Mouse (Mus musculus) limb, embryonic 14.5 days (tissue): Measurements from ENCODE around the gene Gm47429. TPM values are rescaled to one million over a fixed set of nuclear protein-coding genes. Genes with fewer than 3 reads are reported as not detected.
"Not testable (repeated sequence)": the region's sequence is repeated elsewhere in the genome, so short reads cannot be mapped to it uniquely, and the experiment has no call there.

Experiments used
- ATAC-seq: fragments of 200-750 bp; cut with Nextera tagmentation; 2 replicates; pipeline ENCODE4 v1.8.0; 2017; ENCODE audit warnings: low read depth, moderate number of reproducible peaks, moderate TSS enrichment; ENCODE audit not compliant: low FRiP score
- DNase-seq: peaks from one replicate; pipeline ENCODE4 v3.0.0-alpha.2; 2015; ENCODE audit warnings: low spot score
- H3K27ac ChIP-seq: fragments of 300-500 bp; sonication (generic); replicated peaks from 2 replicates; pipeline ENCODE4 v1.5.1; 2014; ENCODE audit warnings: low read depth, mild to moderate bottlenecking, low read length, moderate library complexity, mixed read lengths
- H3K27me3 ChIP-seq: fragments of 300-500 bp; sonication (generic); 2 replicates; pipeline ENCODE4 v1.6.1; 2014; ENCODE audit warnings: low read length, mixed read lengths; ENCODE audit not compliant: control insufficient read depth, insufficient read depth
- H3K36me3 ChIP-seq: fragments of 300-500 bp; sonication (generic); 2 replicates; pipeline ENCODE4 v1.6.1; 2014; ENCODE audit warnings: mild to moderate bottlenecking, low read length, moderate library complexity, mixed read lengths; ENCODE audit not compliant: control insufficient read depth, insufficient read depth
- H3K4me1 ChIP-seq: fragments of 300-500 bp; sonication (generic); 2 replicates; pipeline ENCODE4 v1.6.1; 2014; ENCODE audit warnings: antibody characterized with exemption, low read length, mixed read lengths; ENCODE audit not compliant: control insufficient read depth, insufficient read depth
- H3K4me2 ChIP-seq: fragments of 300-500 bp; sonication (generic); replicated peaks from 2 replicates; pipeline ENCODE4 v1.6.1; 2014; ENCODE audit warnings: low read depth, mild to moderate bottlenecking, low read length, moderate library complexity; ENCODE audit not compliant: severe bottlenecking
- H3K4me3 ChIP-seq: fragments of 300-500 bp; sonication (generic); replicated peaks from 2 replicates; pipeline ENCODE4 v1.5.1; 2014; ENCODE audit warnings: low read length
- H3K9ac ChIP-seq: fragments of 300-500 bp; sonication (generic); 2 replicates; pipeline ENCODE4 v1.6.1; 2014; ENCODE audit warnings: mild to moderate bottlenecking, low read depth, low read length, moderate library complexity; ENCODE audit not compliant: severe bottlenecking
- H3K9me3 ChIP-seq: fragments of 300-500 bp; sonication (generic); 2 replicates; pipeline ENCODE4 v1.6.1; 2016; ENCODE audit warnings: low read length; ENCODE audit not compliant: control insufficient read depth
- POLR2A ChIP-seq: fragments of 200-500 bp; IDR thresholded peaks from 2 replicates; pipeline ENCODE4 v1.8.0; 2012; ENCODE audit warnings: inconsistent platforms, mild to moderate bottlenecking, moderate library complexity, borderline replicate concordance; ENCODE audit not compliant: insufficient read depth, insufficient read length; ENCODE audit errors: extremely low read depth
- WGBS: fragments of 180-500 bp; shearing (Covaris S2); extraction: QIAGEN DNeasy Blood & Tissue Kit; methylation state at CpG from one replicate; pipeline ENCODE4 v1.1.7; 2014; 5-methylcytosine and 5-hydroxymethylcytosine counted together
- polyA plus RNA-seq, 2 experiments: library from polyadenylated mRNA; depleted of rRNA in 1 of 2; stranded (reverse) in 1 of 2; unstranded in 1 of 2; fragments of >200 nt; fragmentation: Nextera tagmentation in 1 of 2; extraction: Ambion mirVana in 1 of 2; gene quantifications; 2 replicates each; pipeline versions ENCODE4 v1.2.1 to v1.2.3; 2012 to 2014

Gene Gm47429
- polyA plus RNA-seq, 2 experiments: not detected

DNA sequence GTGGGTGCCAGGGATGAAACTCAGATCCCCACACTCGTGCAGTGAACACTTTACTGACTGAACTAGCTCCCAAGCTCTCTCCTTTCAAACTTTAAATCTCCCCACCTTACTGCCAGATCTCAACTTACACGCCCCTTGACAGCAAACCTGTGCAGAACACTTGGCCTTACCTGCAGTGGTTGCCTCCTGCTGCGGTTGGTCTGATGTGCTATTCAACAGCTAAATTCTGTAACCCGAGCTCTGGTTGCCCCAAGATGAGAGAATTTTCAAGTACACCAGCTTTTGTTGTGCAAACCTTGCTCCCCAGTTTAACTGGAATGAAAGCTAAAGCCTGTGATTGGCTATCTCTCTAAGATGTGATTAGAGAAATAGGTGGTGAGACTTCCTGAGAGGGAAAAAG is 9.7 kb upstream of the Gm47429 start:
- no peaks in the 10 kb centered on the region for H3K4me1 ChIP-seq
- no peak overlapping the region for H3K9ac ChIP-seq
- H3K4me2 ChIP-seq: no peak overlapping the region
- no peaks in the 10 kb centered on the region for H3K9me3 ChIP-seq
- H3K27ac ChIP-seq: no peak overlapping the region
- H3K4me3 ChIP-seq: no peak overlapping the region
- WGBS: 24% methylated on average over 4 of the region's 4 CpGs
- ATAC-seq (no peak), DNase-seq (no peak)
- no peak for TF ChIP-seq POLR2A
- no peaks in the 10 kb centered on the region for H3K36me3 ChIP-seq
- no peaks in the 10 kb centered on the region for H3K27me3 ChIP-seq

DNA sequence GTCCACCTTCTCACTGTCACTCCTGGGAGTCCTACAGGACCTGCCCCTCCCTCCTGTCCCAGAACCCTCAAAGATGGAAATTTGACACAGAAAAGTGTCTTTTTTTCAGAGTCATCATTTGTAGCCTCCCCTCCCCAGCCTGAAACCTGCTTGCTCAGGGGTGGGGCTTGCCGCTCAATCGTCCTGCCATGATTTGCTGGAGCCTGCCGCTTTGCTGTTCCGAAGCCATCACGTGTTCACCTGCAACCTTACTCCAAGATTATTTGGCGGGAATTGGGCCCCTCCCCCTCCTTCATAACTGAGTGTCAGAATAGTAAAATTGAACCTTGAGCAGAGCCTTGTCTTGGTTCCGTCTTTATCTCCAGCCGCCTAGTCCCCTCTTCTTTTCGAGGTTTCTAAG is 8.6 kb upstream of the Gm47429 start:
- not testable (repeated sequence) for H3K4me3 ChIP-seq, H3K36me3 ChIP-seq, H3K27me3 ChIP-seq, ATAC-seq, H3K9ac ChIP-seq, H3K4me2 ChIP-seq, DNase-seq, H3K27ac ChIP-seq, H3K9me3 ChIP-seq, H3K4me1 ChIP-seq
- WGBS: 66% methylated on average over 9 of the region's 9 CpGs

DNA sequence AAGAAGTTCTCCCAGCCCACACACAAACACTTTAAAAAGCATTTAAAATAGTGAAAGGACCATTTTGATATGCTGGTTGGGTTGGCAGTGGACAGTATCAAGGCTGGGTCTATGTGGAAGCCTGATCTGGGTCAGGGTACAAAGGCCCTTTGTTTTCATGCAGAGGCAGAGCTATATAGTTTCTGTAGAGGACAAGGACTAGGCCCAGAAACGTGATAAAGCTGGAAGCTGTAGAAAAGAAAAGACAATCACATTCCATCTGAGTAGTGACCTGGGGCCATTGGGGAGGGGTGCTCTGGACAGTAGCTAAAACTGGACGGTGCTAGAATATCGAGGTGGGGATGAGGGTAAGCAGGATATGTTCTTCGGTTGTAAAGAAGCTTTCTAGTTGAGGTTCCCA is 1.5 kb upstream of the Gm47429 start:
- no peaks in the 10 kb centered on the region for H3K27me3 ChIP-seq
- no peaks in the 10 kb centered on the region for H3K36me3 ChIP-seq
- 84% methylated on average over 4 of the region's 4 CpGs for WGBS
- no peak overlapping the region for H3K27ac ChIP-seq
- no peaks in the 10 kb centered on the region for H3K9me3 ChIP-seq
- DNase-seq (no peak), ATAC-seq (no peak)
- no peak overlapping the region for H3K9ac ChIP-seq
- no peak overlapping the region for H3K4me3 ChIP-seq
- no peaks in the 10 kb centered on the region for H3K4me1 ChIP-seq
- TF ChIP-seq POLR2A: no peak
- H3K4me2 ChIP-seq: no peak overlapping the region

DNA sequence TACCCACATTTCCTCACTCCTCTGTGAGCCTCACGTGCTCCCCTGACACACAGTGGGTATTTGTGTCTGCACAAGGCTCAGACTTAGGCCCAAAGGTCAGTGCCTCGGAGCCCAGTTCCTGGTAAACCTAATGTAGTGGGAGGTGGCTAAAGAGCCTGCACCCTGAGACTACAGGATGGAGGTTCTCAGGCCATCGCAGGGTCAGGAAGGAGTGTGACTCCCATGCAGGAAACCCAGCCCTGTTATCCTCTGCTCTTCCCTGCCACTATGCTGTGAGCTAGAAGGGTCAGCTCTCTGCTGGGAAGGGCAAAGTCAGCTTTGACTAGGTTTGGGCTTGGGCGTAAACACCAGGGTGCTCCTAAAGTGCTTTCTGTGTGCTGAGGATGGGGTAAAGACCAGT is 17.0 kb downstream of the Gm47429 start:
- WGBS: 91% methylated on average over 4 of the region's 4 CpGs

DNA sequence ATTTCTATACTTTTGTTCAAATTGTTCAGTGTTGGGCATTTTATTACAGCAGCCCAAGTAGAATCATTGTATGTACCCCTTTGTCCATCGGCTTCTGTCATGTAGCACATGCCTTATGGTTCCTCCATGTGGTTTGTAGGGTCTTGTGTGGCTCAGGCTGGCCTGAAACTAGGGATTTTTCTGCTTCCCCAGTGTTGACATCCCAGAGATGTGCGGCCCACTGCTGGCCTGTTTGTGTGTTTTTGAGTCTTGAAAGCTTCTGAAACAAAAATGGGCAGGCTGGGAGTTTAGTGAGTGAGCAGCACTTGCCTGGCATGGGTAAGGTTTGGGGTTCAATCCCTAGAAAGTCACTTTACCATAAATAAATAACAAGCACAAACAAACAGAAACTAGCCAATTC is 19.2 kb downstream of the Gm47429 start:
- Histone ChIP-seq H3K36me3 (peaks cover 80% of the 10 kb centered on the region), H3K4me2 (no peak overlapping the region), H3K27me3 (no peaks in the 10 kb centered on the region), H3K4me3 (no peak overlapping the region), H3K27ac (no peak overlapping the region), H3K9ac (no peak overlapping the region), H3K9me3 (no peaks in the 10 kb centered on the region), H3K4me1 (no peaks in the 10 kb centered on the region)
- TF ChIP-seq POLR2A: no peak
- 89% methylated on average over 2 of the region's 2 CpGs for WGBS
- no peak for DNase-seq
- no peak for ATAC-seq

More for the DNA sequence above, 17.0 kb downstream of the Gm47429 start:
- peaks cover 82% of the 10 kb centered on the region for H3K36me3 ChIP-seq
- no peak overlapping the region for H3K9ac ChIP-seq
- no peak overlapping the region for H3K4me2 ChIP-seq
- H3K9me3 ChIP-seq: no peaks in the 10 kb centered on the region
- no peak overlapping the region for H3K27ac ChIP-seq
- no peaks in the 10 kb centered on the region for H3K27me3 ChIP-seq
- DNase-seq (no peak), ATAC-seq (no peak)
- TF ChIP-seq POLR2A: no peak
- H3K4me1 ChIP-seq: no peaks in the 10 kb centered on the region
- H3K4me3 ChIP-seq: no peak overlapping the region

DNA sequence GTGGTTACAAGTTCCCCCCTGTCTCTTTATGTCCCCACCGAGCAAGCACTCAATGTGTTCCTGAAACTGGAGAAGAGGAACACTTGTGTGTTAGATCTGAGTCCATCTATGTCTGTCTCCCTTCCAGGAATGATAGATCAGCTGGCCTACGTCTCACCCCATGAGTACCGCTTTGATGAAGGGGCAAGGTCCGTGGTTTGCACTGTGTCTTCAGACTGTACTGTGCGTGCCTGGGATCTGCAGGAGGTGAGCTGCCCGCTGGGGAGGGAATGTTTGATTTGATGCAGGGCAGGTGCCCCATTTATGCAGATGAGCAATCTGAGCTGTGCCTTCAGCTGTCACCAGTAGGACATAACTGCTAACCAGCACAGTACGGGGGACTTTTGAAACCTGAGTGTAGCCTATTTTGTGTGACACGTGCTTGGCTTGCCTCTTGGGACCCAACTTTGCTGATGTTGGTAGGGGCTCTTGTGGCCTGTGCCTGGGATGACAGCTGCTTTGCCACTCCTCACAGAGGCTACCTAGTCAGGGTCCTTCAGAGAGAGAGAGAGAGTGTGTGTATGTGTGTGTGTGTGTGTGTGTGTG is 20.0 kb downstream of the Gm47429 start:
- Histone ChIP-seq H3K4me1 (peaks cover under 1% of the 10 kb centered on the region; the same call in 1 of the 2 replicates), H3K9me3 (no peaks in the 10 kb centered on the region), H3K27me3 (no peaks in the 10 kb centered on the region), H3K4me3 (no peak overlapping the region), H3K4me2 (no peak overlapping the region), H3K36me3 (peaks cover 73% of the 10 kb centered on the region), H3K9ac (no peak overlapping the region), H3K27ac (no peak overlapping the region)
- peak; percentile 22 for DNase-seq
- peak; percentile 66 for ATAC-seq
- WGBS: 80% methylated on average over 8 of the region's 8 CpGs
- no peak for TF ChIP-seq POLR2A
